Mouse (Mus musculus) heart, postnatal 10 days (tissue): ENCODE data around the gene Cdr1. TPM values are rescaled to one million over a fixed set of nuclear protein-coding genes. Genes with fewer than 3 reads are reported as not detected.
A peak's percentile ranks its signal among the peaks of the same experiment; 100 is the strongest.

Source experiments
- DNase-seq, 2 experiments: peaks; one replicate each; pipeline ENCODE4 v3.0.0; 2021
- intact Hi-C: fragments of 180-260 bp; cut with DNase I; formaldehyde crosslinking; loops from one replicate; pipeline ENCODE4 v1.15.1; 2025
- microRNA-seq, 2 experiments: library from miRNA; unstranded; fragments of <30 nt; microRNA quantifications; one replicate each; pipeline ENCODE4 v1.2.0; 2022
- total RNA-seq, 2 experiments: library from RNA; stranded (reverse); gene quantifications; 2 replicates each; pipeline ENCODE4 v1.2.3; 2021

The Cdr1 gene
- not detected for total RNA-seq

DNA sequence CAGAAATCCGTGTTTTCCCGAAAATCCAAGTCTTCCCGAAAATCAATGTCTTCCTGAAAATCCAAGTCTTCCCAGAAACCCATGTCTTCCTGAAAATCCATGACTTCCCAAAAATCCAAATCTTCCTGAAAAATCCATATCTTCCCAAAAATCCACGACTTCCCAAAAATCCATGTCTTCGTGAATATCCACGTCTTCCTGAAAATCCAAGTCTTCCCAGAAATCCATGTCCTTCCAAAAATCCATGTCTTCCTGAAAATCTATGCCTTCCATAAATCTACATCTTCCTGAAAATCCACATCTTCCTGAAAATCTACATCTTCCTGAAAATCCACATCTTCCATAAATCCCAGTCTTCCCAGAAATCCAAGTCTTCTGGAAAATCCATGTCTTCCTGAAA lies at the start of gene Cdr1:
TSS of gene Cdr1 (minus strand) at position 101 of the 400 bp plus-strand sequence.
- no peak for DNase-seq
- intact Hi-C loops: no loop called here

DNA sequence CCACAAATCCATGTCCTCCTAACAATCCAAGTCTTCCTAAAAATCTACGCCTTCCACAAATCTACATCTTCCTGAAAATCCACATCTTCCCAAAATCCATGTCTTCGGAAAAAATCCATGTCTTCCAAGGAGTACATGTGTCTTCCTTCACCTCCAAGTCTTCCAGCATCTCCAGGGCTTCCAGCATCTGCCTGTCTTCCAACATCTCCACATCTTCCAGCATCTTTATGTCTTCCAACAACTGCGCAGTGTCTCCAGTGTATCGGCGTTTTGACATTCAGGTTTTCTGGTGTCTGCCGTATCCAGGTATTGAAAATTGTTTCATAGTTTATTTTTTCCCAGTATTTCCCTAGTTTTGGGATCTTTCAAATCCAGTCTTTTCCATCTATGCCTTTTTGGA lies 511 bp upstream of the Cdr1 start:
- DNase-seq: no peak
- intact Hi-C loops: no loop called here

DNA sequence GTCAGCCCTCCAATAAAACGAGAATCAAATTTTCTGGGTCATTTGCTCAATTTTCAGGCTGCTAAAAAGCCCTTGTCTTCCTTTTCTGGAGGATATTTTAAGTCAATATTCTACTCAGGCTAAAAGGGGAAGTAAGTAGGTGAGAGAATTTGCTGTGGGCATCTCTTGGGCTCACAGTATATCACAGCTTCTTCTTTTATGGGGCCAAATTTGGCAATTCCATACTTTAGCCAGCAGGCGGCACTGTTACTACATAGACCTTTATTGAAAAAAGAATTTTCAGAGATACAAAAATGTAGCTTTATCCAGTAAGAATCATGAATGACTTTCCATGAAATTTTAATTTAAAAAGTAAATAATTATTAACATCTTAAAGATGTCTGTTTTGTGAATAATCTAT lies 18.8 kb downstream of the Cdr1 start:
- peak; percentile 1 to 6 for DNase-seq
- intact Hi-C loops: no loop called here

DNA sequence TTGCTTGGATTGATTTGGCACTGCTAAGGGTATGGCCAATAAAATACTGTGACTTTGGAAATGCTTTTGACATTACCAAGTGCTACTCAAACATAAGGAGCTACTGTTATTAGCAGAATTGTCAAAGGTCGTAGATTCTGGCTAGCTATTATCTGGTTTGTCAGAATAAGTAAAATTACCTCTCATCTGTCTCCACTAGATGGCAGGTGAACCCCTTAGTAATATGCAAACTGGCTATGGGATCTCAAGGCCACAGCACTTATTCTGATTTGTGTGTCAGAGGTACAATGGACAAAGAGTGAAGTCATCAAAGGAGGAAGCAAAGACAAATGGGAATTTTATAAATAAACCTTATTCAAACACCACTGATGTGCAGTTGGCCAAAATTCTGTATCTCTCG lies 24.1 kb downstream of the Cdr1 start:
- intact Hi-C loops: no loop called here
- DNase-seq: no peak

DNA sequence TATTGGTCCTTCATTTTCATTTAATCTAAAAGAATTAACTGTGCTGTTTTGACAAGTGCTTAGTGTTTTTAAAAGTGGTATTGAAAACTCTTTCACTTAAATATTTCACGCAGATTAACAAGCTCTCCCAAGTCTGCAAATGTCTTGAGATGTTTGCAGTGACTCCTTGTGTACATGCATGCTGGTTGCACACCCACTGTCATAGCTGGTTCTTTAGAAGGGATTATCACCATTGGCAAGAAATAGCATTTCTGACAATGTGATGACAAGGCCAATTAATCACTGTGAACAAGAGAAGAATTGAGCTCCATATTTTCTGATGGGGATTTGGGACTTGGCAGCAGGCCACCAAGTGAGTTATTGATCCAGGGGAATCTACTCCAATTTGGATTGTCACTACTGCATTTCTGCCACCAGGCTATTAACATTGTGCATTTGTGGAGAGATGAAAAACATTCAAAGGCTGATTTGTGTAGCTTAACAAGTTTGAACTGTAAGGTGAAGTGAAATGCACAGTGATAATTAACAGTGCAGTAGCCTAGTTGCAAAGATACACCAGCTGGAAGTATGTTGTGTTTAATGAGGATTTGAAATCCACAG lies 30.6 kb downstream of the Cdr1 start:
- DNase-seq: no peak
- intact Hi-C loops: no loop called here

DNA sequence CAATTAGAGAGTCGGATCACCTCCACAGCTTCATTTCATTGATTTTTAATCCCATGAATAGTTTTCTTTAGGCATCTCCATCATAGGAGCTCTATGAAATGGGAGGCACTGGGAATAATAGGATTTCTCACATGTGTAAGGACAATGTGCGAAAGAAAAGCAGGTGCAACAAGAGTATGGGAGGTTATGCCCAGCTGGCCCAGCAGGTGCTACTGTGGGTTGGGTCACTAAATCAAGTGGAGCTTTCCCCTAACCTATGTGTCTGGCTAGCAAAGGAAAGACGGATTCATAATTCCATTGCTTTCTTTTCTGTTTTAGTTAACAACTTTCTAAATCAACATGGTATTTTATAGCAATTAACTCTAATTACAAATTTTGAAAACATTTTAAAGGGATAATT lies 31.1 kb downstream of the Cdr1 start:
- no peak for DNase-seq
- intact Hi-C loops: no loop called here

DNA sequence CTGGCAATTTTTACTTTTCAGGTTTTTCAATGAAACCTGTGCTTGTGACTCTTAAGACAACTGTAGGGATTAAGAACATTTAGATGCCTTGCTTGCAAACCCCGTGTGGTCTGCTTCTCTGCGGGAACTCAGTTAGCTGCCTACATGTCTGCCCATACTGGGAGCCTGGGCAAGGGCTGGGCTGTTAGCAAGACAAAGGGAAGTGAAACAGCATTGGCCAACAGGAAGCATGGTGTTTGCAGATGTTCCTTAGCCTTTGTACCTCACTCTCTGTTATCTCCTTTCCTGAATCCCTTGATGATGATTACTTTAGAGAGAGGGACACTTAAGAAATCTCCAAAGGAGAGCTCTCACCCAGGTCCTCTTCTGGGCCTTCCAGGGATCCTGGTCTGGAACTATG lies 38.8 kb downstream of the Cdr1 start:
- intact Hi-C loops: no loop called here
- DNase-seq: no peak

DNA sequence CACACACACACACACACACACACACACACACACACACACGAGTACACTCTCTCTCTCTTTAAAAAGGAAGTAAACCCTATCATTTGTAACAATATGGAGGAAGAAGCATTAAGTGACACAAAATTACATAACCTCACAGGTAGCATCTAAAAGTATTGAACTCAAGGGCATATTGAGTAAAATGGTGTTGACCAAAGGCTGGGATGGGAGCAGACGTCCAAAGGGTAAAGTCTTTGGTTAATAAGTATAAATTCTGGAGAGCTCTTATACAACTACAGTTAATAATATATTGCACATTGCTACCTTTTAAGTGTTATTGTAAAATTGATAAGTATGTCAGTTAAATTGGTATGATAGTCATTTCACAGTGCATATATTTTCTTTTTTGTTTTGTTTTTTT lies 39.9 kb downstream of the Cdr1 start:
- intact Hi-C loops: no loop called here
- no peak for DNase-seq

DNA sequence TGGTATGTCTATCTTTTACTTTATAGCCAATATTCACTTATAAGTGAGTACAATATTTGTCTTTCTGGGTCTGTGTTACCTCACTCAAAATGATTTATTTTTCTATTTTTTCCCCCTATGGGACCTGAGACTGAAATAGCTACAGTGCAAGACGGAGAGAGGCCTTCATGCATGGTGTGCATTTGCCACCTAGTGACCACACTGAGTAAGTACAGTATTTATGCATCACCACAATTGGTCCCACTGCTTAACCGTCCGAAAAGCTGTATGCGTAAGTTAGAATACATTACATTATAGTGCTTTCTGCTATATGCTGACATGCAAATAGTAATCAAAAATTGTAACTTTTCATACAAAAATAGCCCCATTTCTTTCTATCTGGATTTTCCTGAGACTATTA lies 50.8 kb downstream of the Cdr1 start:
- DNase-seq: no peak
- intact Hi-C loops: no loop called here

Small RNA genes within 50 kb of the gene (microRNA-seq; reads per million reads assigned to microRNA genes)
- 0 reads per million in 2 experiments for gene Gm24396
